Mouse (Mus musculus): ENCODE data around the gene Gbp7.

GRCm38 (mm10) chr3:142529597-142529996, 545 bp upstream of the Gbp7 start:
- no peak for TF ChIP-seq CTCF (IDR thresholded peaks at IDR 0.05; ENCODE audit: borderline replicate concordance, insufficient read depth, low read length)
- TF ChIP-seq POLR2A (IDR thresholded peaks at IDR 0.05; ENCODE audit: low read depth, low read length), result no peak
